Mouse (Mus musculus): Measurements from ENCODE around the gene Kcnt1. TPM values are rescaled to one million over a fixed set of nuclear protein-coding genes. Genes with fewer than 3 reads are reported as not detected.
"Not testable (repeated sequence)": the region's sequence is repeated elsewhere in the genome, so short reads cannot be mapped to it uniquely, and the experiment has no call there.

The Kcnt1 gene
- total RNA-seq (2021): 1 to 10 TPM in 1 of 2 experiments, under 1 TPM in 1; 0.78 to 1.3 TPM
- long read RNA-seq, experiment 1: 0 reads
- long read RNA-seq, experiment 2: 0 reads

DNA sequence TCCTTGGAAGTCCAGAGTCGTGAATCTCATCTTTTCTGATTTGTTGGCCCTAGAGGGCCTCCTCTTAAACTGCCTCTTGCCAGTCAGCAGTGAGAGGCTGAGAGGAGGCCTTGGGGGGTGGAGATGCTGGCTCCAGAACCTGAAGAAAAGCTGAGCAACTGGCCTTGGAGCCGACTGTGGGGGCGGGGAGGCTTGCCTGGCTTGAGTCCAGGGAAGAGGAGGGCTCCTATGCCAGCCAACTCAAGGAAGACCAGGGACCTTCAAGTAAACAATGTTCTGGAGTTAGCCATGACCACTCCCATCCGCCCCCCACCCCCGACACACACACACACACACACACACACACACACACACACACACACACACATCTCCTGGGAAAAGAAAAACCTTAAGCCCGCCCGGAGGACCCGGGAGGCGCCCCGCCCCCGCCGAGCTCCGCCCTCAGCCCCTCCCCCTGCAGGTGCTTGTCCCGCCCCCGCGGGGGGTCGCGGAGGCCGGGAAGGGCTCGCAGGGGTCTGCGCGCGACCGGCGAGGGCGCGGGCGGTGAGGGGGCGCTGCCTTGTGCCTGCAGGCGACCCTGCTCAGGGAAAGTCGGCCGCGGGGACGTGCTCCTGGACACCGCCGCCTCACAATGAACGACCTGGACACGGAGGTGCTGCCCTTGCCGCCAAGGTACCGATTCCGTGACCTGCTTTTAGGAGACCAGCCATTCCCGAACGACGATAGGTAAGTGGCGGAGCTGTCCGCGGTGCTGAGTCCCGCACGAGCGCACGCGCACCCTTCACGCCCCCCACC, at the start of gene Kcnt1:
Gene Kcnt1, plus strand, starts transcription at position 398 of the 795 bp plus-strand sequence.
- intact Hi-C loops (cut with DNase I): no loop called here
- DNase-seq: peak; percentile 31 to 40

DNA sequence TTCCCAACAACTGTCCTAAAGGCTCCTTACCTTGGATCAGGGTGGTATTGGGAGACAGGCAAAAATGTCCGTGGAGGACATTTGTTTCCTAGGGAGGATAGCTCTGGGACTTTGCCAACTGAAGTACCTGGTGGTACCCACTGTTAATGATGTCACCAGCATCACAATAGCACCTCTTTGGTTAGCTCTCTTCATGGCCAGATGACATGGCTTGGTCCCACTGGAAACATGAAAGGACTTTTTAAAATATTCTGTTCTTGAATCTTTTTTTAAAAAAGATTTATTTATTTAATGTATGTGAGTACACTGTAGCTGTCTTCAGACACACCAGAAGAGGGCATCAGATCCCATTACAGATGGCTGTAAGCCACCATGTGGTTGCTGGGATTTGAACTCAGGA, 47.8 kb upstream of the Kcnt1 start, which contains the start of gene Glt6d1:
Gene Glt6d1, minus strand, starts transcription at position 101 of the 400 bp plus-strand sequence.
- DNase-seq; intact Hi-C loops (cut with DNase I): not testable (repeated sequence)

DNA sequence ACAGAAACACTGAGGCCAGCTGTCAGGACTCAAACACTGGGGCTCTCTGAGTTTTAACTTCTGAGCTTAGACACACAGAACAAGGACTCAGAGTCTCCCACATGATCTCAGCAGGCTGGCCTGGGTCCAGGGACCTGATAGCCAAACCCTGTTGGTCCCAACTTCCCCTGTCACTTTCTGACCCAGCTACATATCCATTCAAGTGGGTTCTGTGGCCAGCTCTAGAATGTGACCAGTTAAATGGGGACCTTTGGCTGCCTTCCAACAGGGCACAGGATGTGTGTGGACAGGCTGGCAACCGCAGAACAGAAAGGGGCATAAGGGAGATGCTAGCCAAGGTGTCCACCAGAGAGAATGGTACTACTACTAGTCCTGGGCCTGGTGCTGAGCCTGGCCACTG, 40.7 kb upstream of the Kcnt1 start, which contains the start of gene Lcn9:
Gene Lcn9, plus strand, starts transcription at position 348 of the 400 bp plus-strand sequence.
- intact Hi-C loops (cut with DNase I): no loop called here
- DNase-seq: peak; percentile 14 to 47

DNA sequence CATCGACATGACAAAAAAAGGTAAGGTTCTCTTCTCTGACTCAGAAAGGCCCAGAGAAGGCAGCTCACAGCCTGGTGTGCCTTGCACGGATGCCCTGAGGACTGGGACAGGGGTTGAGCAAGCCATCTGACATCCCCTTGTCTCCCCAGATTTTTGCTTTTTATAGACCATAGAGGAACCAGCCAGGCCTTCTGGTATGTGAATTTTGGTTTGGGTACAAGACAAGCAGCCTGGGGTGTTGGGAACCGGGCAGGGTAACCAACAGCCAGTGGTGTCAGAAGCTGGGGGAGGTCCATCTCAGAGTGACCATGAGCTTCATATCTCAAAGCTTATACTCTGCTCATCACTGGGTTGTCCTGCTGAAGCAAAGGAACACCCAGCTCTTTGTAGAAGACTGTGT, 38.8 kb upstream of the Kcnt1 start:
- intact Hi-C loops (cut with DNase I): loop anchor here (5.0 kb wide), 1 partner anchor 323 kb away; no protein-coding TSS in a partner anchor
- no peak for DNase-seq

DNA sequence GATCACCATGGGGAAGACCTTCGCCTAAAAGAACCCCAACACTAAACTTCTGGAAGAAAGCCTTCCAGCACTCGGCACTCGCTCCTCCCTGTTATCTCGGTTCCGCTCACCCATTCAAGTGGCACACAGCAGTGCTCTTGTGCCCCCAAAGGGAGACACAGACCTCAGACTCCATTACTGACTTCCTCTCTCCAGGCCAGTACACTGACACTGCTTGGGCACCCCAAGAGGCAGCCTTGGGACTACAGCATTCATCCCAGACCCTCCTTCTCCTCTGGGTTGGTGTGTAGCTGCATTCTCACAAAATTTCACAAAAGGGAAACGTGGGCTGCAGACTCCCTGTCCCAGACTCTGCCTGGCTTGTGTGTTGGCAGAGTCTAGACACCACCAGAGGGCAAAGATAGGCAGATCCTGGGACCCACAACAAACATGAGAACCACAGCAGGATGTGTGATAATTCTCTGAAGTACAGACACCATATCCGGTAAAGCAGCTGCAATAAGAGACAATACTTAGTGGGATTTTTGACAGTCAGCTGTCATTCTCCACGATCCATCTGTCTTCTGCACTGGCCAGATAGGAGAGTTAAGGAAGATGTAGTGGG, 35.1 kb upstream of the Kcnt1 start:
- DNase-seq: no peak
- intact Hi-C loops (cut with DNase I): loop anchor here (5.0 kb wide), 1 partner anchor 319 kb away; no protein-coding TSS in a partner anchor

DNA sequence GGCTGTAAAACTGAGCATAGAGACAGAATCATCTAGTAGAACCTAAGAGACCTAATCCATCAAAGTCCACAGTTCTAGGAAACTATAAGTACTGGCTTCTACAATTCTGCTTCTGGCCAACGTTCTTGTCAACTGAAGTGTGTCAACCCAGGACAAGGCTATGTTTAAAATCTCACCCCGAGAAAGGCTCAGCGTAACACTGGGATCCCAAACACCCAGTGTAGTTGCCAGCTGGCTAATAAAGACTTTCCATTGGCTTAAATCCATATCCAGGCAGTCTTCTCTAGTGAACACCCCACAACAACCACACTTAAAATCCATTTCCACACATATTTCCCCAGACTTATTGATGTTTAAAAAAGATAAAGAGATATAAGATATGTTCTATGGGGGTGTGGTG, 32.7 kb upstream of the Kcnt1 start:
- intact Hi-C loops (cut with DNase I): no loop called here
- peak in 1 of 2 experiments; percentile 37 for DNase-seq

DNA sequence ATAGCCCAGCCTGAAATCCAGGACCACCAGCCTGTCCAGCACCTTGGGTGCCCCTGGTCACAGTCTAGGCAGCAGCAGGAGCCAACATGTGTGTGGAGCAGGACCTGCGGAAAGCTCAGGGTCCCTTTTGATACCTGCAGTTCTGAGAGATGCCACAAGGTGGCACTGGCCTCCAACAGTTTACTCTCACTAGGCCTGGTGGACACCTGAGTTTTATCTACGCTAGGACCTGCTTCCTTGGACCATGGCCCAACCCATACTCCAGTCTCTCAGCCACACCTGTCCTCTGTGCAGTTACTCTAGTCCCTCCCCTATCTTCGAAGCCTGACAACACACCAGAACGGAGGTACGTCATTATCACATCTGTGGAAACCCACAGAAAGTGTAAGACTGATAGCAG, 27.2 kb upstream of the Kcnt1 start:
- peak; percentile 72 to 81 for DNase-seq
- intact Hi-C loops (cut with DNase I): loop anchor here (5.0 kb wide), 4 partner anchors 76 to 306 kb away; partner anchors contain the start of gene Ubac1

DNA sequence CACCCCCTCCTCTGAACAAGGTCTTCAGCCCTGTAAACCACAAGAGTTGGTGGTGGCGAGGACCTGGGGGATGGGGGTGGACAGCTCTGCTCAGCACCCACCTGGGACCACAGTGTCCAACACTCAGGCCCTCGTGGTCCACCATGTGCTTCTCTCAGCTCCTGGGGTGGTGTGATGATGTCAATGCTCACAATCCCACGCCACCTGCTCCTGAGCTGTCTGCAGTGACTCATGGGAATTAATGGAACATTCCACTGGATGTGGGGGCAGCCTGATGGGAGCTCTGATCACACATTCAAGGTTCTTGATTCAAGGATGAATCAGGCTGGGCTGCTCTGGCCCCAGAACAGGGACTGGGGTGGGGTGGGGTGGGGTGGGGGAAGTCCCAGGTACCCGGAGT, 21.4 kb upstream of the Kcnt1 start:
- DNase-seq: no peak

DNA sequence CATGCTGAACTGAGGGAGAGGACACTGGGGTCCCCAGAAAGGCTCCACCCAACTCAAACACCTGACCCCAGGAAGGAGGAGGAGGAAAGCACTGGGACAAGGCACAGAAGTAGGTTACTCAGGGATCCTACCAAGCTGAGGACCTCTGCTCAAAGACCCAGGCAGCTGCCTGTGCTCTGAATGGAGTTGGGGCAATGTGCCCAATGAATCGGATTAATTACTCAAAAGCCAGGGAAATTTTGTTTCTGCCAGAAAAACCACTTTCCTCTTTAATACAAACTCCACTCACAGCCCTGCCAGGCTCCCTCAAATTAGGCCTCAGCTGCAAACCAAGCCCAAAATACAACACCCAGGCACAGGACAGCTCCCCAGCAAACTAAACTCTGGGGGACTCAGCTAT, 20.8 kb upstream of the Kcnt1 start:
- DNase-seq: no peak
- intact Hi-C loops (cut with DNase I): no loop called here

More for the DNA sequence above, 21.4 kb upstream of the Kcnt1 start:
- intact Hi-C loops (cut with DNase I): no loop called here

DNA sequence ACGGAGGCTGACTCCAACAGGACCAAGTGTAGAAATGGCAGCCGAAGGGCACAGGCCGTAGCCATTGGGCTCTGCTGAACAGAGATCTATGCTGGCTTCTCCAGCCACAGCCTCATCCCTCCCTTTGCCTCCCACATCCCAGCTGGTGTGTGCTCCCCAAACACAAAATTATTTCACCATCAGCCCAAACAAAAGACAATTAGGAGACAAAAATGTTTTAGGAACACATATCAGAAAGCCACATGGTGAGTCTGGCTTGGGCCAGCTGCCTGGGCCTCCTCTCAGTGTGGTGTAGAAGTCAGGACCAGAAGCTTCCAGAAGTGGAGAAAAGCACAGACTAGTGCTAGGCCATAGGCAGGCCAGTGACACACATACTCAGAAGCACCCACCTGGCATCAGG, 19.4 kb upstream of the Kcnt1 start:
- no peak for DNase-seq
- intact Hi-C loops (cut with DNase I): no loop called here

DNA sequence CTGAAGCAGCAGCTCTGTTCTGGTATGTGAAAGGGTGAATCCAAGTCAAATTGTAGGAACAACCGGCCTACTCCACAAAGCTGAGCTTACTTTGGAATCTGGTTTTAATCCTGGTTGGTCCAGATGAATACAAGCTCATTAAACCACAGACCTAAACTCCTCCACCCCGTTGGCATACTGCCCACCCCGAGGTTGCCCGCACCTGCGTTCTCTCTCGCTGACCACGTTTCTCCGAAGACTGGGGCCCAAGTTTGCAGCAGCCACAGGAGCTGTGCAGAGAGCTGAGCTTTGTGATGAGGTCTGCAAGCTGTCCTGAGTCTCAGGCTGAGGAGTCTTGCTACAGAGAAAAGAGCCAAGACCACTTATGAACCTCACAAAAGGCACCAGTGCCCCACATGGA, 17.0 kb upstream of the Kcnt1 start:
- intact Hi-C loops (cut with DNase I): no loop called here
- DNase-seq: no peak

DNA sequence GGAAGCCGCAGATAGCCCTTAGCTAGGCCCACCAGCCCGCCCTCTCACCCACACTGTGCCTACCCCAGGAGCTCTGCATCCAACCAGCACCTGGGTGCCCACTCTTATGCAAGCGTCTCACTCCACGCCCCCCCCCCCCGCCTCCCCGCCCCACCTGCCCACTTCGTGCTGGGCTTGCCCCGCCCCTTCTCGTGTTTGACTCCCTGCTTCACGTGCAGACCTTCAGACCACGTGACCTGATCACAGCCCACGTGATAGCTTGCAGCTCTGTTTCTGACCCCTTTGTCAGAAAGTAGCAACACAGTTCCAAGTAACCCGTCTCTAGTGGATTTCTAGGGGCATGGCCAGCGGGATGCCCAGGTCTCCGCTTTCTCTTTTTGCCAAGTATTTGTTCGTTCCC, 16.3 kb upstream of the Kcnt1 start, which contains the start of gene Sohlh1:
Gene Sohlh1, minus strand, starts transcription at position 23 of the 400 bp plus-strand sequence.
- no peak for DNase-seq
- intact Hi-C loops (cut with DNase I): no loop called here

DNA sequence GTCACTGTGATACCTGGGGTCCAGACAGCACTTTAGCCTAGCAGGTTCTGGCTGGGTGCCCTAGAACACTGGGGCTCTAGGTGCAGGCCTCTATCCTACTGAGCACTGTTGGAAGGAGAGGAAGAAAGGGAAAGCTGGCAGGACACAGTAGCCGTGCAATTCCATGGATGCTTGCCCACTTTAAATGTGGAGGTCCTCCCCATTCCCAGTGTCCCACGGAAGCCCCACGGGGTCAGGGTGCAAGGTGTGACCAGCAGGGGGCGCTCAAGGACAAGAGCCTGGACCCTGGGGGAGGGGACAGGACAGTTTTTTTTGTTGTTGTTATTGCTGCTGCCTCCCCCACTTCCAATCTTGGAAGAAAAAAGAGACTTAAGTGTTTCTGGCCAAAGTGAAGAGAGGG, 13.2 kb upstream of the Kcnt1 start:
- intact Hi-C loops (cut with DNase I): loop anchor here (5.0 kb wide), 1 partner anchor 162 kb away; no protein-coding TSS in a partner anchor
- peak; percentile 64 to 70 for DNase-seq

DNA sequence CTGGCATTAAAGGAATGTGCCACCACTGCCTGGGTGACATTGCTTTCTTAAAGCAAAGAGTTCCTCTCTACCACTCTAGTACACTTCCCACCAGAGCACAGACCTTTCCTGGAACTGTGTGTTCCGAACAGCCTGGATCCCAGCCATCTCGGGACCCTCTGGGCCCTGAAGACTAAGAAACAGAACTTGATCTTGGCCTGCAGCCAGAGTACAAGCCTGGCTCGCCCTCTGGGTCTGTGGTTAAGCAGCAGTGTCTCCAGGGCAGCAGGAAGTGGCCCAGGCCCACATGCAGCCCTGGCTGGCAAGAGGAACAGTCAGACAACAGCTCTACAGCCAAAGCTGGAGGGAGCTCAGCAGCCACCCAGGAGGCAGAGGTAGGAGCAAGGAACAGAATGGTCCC, 10.9 kb upstream of the Kcnt1 start:
- peak; percentile 25 to 30 for DNase-seq
- intact Hi-C loops (cut with DNase I): loop anchor here (5.0 kb wide), 1 partner anchor 160 kb away; no protein-coding TSS in a partner anchor

DNA sequence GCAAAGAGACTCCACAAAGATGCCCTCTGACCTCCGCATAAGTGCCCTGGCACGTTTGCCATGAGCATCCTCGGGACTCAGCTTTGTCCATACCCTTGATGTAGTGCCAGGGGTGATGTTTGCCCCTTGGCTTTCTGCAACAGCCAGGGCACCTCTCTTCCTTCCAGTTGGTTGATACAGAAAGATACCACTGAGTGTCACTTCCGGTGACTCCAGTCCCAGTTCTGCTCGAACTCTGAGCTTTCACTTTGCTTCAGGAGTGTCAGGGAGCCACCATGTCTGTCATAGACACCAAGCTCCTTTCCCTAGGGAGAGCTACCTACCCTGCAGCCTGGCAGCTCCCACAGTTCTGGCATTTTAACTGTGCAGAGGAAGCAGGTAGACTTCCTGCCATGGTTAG, 9.5 kb upstream of the Kcnt1 start:
- intact Hi-C loops (cut with DNase I): loop anchor here (5.0 kb wide), 1 partner anchor 158 kb away; no protein-coding TSS in a partner anchor
- DNase-seq: no peak

DNA sequence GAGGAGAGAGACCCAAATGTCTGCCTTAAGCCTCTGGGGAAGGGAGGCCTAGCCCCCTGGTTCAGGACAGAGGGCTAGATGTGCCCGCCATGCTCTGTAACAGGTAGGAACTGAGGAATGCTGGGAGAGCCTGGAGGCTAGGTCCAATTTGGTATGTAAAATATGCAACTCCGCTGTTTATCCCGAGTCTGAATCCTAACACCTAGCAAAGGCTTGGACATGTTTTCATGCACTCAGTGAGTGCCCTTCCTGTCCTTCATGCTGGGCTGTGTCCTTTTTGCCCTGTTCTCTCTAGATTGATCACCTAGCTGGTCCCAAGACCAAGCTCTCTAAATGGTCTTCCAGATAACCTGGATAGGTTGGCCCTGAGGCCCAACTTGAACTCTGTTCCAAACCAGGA, 3.6 kb upstream of the Kcnt1 start:
- intact Hi-C loops (cut with DNase I): no loop called here
- DNase-seq: no peak

DNA sequence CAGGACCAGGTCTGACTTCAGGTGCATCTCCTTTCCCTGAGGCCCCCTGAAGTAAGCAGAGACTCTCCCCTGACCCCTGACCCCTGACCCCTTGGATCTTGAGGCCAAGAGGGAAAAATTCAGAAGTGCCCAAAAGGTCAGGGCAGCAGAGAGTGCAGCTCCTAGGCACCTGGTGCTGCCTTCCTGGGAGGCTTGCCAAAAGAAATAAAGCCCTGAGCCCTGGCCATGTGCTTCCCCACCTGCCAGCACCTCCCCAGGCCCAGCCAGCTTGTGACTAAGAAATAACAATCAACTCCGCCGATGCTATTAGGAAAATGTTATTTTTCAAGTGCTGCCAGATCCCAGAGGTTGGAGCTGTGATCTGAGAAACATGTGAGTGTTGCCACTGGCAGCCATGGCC, 1.5 kb upstream of the Kcnt1 start:
- no peak for DNase-seq
- intact Hi-C loops (cut with DNase I): no loop called here

DNA sequence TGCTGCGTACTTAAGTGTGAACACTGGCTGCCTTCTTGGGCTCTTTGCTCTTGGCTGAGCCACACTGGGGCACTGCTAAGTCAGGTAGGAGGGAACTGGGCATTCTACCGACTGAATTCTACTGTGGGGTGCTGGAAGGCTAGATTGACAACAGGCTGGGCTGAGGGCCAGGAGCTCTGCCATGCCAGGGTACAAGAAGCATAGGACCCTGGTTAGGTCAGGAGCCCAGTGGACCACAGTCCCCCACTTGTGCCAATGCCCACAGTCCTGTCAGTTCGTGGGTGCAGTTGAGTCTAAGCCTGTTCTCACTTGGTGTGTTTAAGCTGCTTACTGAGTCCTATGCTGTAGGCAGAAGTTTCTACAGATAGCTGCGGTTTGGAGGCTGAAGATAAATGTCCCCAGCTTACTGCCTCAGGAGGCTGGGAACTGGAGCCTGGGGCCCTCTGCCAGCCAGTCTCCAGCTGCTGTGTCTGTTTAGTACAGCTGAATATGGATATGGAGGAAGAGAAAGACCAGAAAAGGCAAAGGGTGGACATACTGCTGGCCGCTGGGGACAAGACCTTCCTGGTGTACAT, 751 bp upstream of the Kcnt1 start:
- DNase-seq: no peak
- intact Hi-C loops (cut with DNase I): no loop called here

DNA sequence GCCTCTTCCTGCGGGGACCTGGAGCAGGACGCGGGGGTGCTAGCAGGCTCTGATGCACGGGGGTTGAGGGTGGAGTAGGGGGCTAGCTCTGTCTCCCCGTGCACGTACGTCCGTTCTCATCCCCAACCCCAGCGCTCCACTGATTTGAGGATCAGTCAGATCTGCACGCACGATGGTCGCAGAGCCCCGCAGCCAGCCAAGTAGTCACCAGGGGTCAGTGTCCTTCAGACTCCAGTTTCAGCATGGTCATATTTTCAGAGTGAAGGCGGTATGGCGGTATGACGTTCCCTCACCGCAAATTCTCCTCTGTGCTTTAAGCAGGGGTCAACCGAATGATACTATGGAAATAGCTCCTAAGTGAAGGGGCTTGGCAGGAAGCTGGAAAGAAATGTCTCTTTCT, 696 bp downstream of the Kcnt1 start:
- intact Hi-C loops (cut with DNase I): no loop called here
- no peak for DNase-seq

DNA sequence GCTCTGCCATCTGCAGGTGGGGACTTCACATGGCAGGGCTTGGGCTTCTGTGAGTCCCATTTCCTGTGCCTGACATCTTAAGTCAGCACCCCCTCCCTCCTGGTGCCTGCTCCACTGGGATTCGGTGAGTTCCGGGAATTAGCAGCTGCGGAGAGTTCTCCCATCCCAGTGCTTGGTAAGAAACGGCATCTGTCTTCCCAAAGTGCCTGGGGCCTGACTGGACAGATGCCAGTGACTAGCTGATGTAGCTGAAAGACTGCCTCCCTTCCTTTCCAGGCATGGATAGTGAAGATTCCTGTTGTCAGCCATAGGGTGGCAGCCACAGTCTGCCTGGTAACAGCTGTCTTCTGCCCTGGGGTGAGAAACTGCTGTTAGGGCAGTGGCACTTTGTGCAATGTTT, 1.9 kb downstream of the Kcnt1 start:
- peak in 1 of 2 experiments; percentile 12 for DNase-seq
- intact Hi-C loops (cut with DNase I): no loop called here

DNA sequence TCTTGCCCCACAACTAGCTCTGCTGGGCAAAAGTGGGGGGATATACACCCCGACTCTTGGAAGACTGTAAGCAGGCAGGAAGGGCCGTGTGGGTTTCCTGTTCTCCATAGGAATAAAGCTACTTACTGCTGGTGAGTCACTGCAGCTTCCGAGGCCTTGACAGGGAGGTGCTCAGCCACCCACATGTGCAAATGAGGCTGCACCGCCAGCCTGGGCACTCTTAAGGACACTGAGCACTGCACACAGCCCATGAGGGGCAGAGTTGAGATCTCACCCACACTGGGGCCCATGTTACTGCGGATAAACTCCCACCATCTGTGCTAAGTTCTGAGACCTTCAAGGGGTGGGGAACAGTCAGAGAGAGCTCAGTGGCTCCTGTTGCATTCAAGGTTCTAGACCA, 3.1 kb downstream of the Kcnt1 start:
- intact Hi-C loops (cut with DNase I): no loop called here
- DNase-seq: no peak
